Mouse (Mus musculus): Measurements from ENCODE around the gene Gm19668.

DNA sequence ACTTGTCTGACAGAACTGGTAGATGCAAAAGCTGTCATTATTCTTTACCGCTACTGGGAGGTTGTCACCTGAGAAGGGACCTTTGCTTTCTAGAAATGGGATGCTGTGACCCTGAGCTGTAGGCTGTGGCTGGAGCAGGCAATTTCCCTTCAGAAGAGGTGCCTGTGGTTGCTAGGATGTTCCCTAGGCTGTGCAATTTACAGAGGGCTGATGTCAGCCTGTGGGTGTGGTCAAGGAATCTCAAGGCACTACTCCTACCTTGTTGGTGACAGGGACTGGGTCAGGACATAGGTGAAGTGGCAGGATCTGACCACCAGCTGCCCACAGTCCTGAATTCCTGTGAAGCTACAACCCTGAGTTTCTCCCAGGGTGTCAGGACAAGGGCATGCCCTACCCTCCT lies 29.2 kb downstream of the Gm19668 start:
- TF ChIP-seq MAX (IDR thresholded peaks at IDR 0.05) = no peak
- no peak for TF ChIP-seq CTCF (IDR thresholded peaks at IDR 0.05; ENCODE audit: control insufficient read depth, insufficient read depth, insufficient read length)
- TF ChIP-seq MYOD1 (IDR thresholded peaks at IDR 0.05; ENCODE audit: control insufficient read depth, insufficient read length, low read depth) = no peak
- TF ChIP-seq USF1 (IDR thresholded peaks at IDR 0.05; ENCODE audit: low read depth) = no peak
- no peak for TF ChIP-seq MYOG (IDR thresholded peaks at IDR 0.05; ENCODE audit: control insufficient read depth, extremely low read depth, insufficient read length)
- no peak for TF ChIP-seq CEBPB (IDR thresholded peaks at IDR 0.05; ENCODE audit: low read depth)

Data from C2C12 (cell line).